Mouse (Mus musculus) neutrophil, adult 5-6 weeks (primary cell): ENCODE results near the gene Gm20909. TPM values are rescaled to one million over a fixed set of nuclear protein-coding genes. Genes with fewer than 3 reads are reported as not detected.
"Not testable (repeated sequence)": the region's sequence is repeated elsewhere in the genome, so short reads cannot be mapped to it uniquely, and the experiment has no call there.

Experiments
- ATAC-seq: fragments of 151-379, 151-347 bp; 2 replicates; pipeline ENCODE4 v1.8.0; 2017; ENCODE audit warnings: mild to moderate bottlenecking, moderate TSS enrichment; ENCODE audit not compliant: insufficient number of reproducible peaks, poor library complexity, low FRiP score, severe bottlenecking; ENCODE audit errors: extremely low read depth
- total RNA-seq: library from RNA; stranded (forward); fragments of 200-1000 nt; gene quantifications from 2 replicates; pipeline ENCODE4 v1.2.3, GENCODE M21; 2017

Gene Gm20909
- total RNA-seq = not detected in 2 replicates

DNA sequence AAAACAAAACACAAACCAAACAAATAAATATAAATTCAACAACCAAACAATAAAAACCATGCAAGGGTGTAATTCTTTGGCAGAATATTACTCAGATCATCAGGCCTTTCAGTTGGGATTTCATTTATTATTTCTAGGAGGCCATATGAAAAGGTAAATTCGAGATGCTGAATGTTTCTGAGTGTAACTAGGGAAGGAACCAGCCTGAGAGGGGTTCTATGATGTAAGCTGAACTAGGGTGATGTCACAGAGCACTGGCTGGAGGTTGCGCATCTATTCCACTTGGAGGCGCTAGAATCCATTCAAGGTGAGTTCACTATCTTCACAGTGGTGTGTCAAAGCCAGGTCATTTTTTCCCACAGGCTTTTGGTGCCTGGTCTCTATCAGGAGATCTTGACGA, at the start of gene Gm20909:
Gene Gm20909 (plus strand): TSS at position 301 of the 400 bp plus-strand sequence.
- not testable (repeated sequence) for ATAC-seq

Other genes with a start within 250 kb of the Gm20909 start
- gene Gm29866, start 170.9 kb upstream of the Gm20909 start, total RNA-seq = not detected in 2 replicates
- not detected in 2 replicates for gene Gm20865, start 77.0 kb downstream of the Gm20909 start, total RNA-seq